Mouse (Mus musculus): Measurements from ENCODE around the gene Nfya. TPM values are rescaled to one million over a fixed set of nuclear protein-coding genes. Genes with fewer than 3 reads are reported as not detected.

The Nfya gene
- polyA plus RNA-seq, 1 experiment from 2014 or later, result 25.4 TPM

DNA sequence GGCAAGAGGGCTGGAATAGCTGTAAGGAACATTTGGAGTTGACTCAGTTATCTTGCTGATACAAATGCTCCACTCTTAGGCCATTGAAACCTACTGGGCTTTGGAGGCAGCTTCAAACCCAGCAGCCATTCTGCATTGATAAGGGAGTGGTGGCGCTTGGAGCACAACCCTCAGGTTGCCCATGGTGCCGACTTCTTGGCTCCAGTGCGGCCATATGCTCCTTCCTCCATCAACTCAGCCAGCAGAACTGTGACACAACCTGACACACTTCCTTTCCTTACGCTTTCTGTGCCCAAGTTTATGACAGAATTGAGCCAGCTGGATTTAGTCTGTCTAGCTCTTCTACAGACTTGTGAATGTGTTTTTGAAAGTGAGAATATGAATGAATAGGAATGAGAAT lies 2.6 kb downstream of the Nfya start:
- Histone ChIP-seq H3K9me3 (no peaks in the 10 kb centered on the region), H3K4me3 (peak overlapping the region; percentile 89), H3K36me3 (replicated peaks) (peaks cover 28% of the 10 kb centered on the region), H3K27me3 (replicated peaks; ENCODE audit: low read depth, poor library complexity, severe bottlenecking) (no peaks in the 10 kb centered on the region), H3K27ac (replicated peaks) (peak overlapping the region; percentile 99), H3K4me1 (peaks cover 28% of the 10 kb centered on the region)
- no peak for DNase-seq (ENCODE audit: low spot score)
- WGBS, result 87% methylated on average over 4 of the region's 4 CpGs

GRCm38 (mm10) chr17:48404706-48405105 lies 5.0 kb downstream of the Nfya start:
- DNase-seq (ENCODE audit: low spot score), result no peak
- peaks cover 32% of the 10 kb centered on the region for H3K36me3 ChIP-seq (replicated peaks)
- no peak overlapping the region for H3K27ac ChIP-seq (replicated peaks)
- no peaks in the 10 kb centered on the region for H3K27me3 ChIP-seq (replicated peaks; ENCODE audit: low read depth, poor library complexity, severe bottlenecking)
- no peaks in the 10 kb centered on the region for H3K9me3 ChIP-seq
- WGBS, result 81% methylated on average over 1 of the region's 1 CpGs
- H3K4me3 ChIP-seq, result no peak overlapping the region
- peaks cover 14% of the 10 kb centered on the region for H3K4me1 ChIP-seq

GRCm38 (mm10) chr17:48403848-48404247 lies 5.9 kb downstream of the Nfya start:
- 91% methylated on average over 2 of the region's 2 CpGs for WGBS
- H3K27me3 ChIP-seq (replicated peaks; ENCODE audit: low read depth, poor library complexity, severe bottlenecking), result no peaks in the 10 kb centered on the region
- no peak for DNase-seq (ENCODE audit: low spot score)
- H3K36me3 ChIP-seq (replicated peaks), result peaks cover 41% of the 10 kb centered on the region
- no peak overlapping the region for H3K27ac ChIP-seq (replicated peaks)
- peaks cover 14% of the 10 kb centered on the region for H3K4me1 ChIP-seq
- no peaks in the 10 kb centered on the region for H3K9me3 ChIP-seq
- H3K4me3 ChIP-seq, result no peak overlapping the region

DNA sequence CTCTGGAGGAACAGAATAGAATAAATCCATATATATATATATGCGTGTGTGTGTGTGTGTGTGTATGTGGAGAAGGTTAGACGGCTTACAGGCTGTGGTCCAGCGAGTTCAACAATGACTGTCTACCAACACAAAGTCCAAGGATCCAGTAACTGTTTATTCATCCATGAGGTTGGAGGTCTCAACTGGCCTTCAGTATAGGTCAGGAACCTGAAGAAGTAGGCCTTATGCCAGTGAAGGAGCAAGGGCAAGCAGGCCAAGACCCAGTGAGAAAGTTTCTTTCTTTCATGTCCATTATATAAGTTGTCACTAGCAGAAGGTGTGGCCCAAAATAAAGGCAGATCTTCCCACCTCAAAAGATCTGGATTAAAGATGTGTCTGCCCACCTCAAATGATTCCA lies 7.0 kb downstream of the Nfya start:
- no peaks in the 10 kb centered on the region for H3K9me3 ChIP-seq
- H3K4me3 ChIP-seq, result no peak overlapping the region
- 93% methylated on average over 3 of the region's 3 CpGs for WGBS
- peaks cover 8% of the 10 kb centered on the region for H3K4me1 ChIP-seq
- no peak overlapping the region for H3K27ac ChIP-seq (replicated peaks)
- DNase-seq (ENCODE audit: low spot score), result no peak
- H3K36me3 ChIP-seq (replicated peaks), result peaks cover 51% of the 10 kb centered on the region
- no peaks in the 10 kb centered on the region for H3K27me3 ChIP-seq (replicated peaks; ENCODE audit: low read depth, poor library complexity, severe bottlenecking)

GRCm38 (mm10) chr17:48401710-48402109 lies 8.0 kb downstream of the Nfya start:
- DNase-seq (ENCODE audit: low spot score), result no peak
- 87% methylated on average over 4 of the region's 4 CpGs for WGBS
- H3K36me3 ChIP-seq (replicated peaks), result peaks cover 59% of the 10 kb centered on the region

GRCm38 (mm10) chr17:48392616-48393015 lies 17.1 kb downstream of the Nfya start:
- DNase-seq (ENCODE audit: low spot score), result no peak
- Histone ChIP-seq H3K4me1 (no peaks in the 10 kb centered on the region), H3K4me3 (no peak overlapping the region), H3K9me3 (no peaks in the 10 kb centered on the region), H3K27me3 (replicated peaks; ENCODE audit: low read depth, poor library complexity, severe bottlenecking) (no peaks in the 10 kb centered on the region), H3K27ac (replicated peaks) (no peak overlapping the region), H3K36me3 (replicated peaks) (peaks cover 100% of the 10 kb centered on the region)
- WGBS, result 92% methylated on average over 3 of the region's 3 CpGs

More at GRCm38 (mm10) chr17:48401710-48402109, 8.0 kb downstream of the Nfya start:
- no peaks in the 10 kb centered on the region for H3K4me1 ChIP-seq
- no peaks in the 10 kb centered on the region for H3K27me3 ChIP-seq (replicated peaks; ENCODE audit: low read depth, poor library complexity, severe bottlenecking)
- H3K4me3 ChIP-seq, result no peak overlapping the region
- no peaks in the 10 kb centered on the region for H3K9me3 ChIP-seq
- no peak overlapping the region for H3K27ac ChIP-seq (replicated peaks)

GRCm38 (mm10) chr17:48391446-48391845 lies 18.3 kb downstream of the Nfya start:
- Histone ChIP-seq H3K27me3 (replicated peaks; ENCODE audit: low read depth, poor library complexity, severe bottlenecking) (no peaks in the 10 kb centered on the region), H3K4me1 (no peaks in the 10 kb centered on the region), H3K9me3 (no peaks in the 10 kb centered on the region), H3K27ac (replicated peaks) (no peak overlapping the region), H3K4me3 (no peak overlapping the region), H3K36me3 (replicated peaks) (peaks cover 100% of the 10 kb centered on the region)
- DNase-seq (ENCODE audit: low spot score), result no peak
- WGBS, result 91% methylated on average over 5 of the region's 5 CpGs

GRCm38 (mm10) chr17:48389442-48389841 lies 20.3 kb downstream of the Nfya start:
- Histone ChIP-seq H3K27ac (replicated peaks) (no peak overlapping the region), H3K27me3 (replicated peaks; ENCODE audit: low read depth, poor library complexity, severe bottlenecking) (no peaks in the 10 kb centered on the region), H3K4me1 (no peaks in the 10 kb centered on the region), H3K4me3 (no peak overlapping the region), H3K9me3 (no peaks in the 10 kb centered on the region), H3K36me3 (replicated peaks) (peaks cover 89% of the 10 kb centered on the region)
- no peak for DNase-seq (ENCODE audit: low spot score)
- WGBS, result 96% methylated on average over 5 of the region's 5 CpGs

DNA sequence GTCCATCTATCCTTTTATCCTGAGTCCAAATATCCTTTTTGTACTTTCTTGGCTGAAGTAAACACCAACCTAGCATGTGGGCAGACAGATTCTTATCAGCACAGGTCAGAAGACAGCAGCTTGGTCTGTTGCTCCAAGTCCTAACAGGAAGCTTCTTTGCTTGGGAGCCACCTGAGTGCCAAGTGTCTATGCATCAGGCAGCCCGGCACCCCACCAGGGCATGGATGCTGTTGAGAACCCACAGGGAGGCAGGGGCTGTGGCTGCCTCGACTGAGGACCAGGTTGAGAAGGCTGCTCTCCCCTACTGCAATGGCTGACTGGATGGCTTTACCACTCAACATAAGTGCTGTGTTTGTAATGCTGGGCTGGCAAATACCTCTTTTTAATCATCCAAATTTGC lies 21.0 kb downstream of the Nfya start:
- H3K4me1 ChIP-seq, result no peaks in the 10 kb centered on the region
- no peak overlapping the region for H3K27ac ChIP-seq (replicated peaks)
- no peaks in the 10 kb centered on the region for H3K9me3 ChIP-seq
- no peak for DNase-seq (ENCODE audit: low spot score)
- H3K36me3 ChIP-seq (replicated peaks), result peaks cover 81% of the 10 kb centered on the region
- H3K4me3 ChIP-seq, result no peak overlapping the region
- no peaks in the 10 kb centered on the region for H3K27me3 ChIP-seq (replicated peaks; ENCODE audit: low read depth, poor library complexity, severe bottlenecking)
- WGBS, result 94% methylated on average over 2 of the region's 2 CpGs

DNA sequence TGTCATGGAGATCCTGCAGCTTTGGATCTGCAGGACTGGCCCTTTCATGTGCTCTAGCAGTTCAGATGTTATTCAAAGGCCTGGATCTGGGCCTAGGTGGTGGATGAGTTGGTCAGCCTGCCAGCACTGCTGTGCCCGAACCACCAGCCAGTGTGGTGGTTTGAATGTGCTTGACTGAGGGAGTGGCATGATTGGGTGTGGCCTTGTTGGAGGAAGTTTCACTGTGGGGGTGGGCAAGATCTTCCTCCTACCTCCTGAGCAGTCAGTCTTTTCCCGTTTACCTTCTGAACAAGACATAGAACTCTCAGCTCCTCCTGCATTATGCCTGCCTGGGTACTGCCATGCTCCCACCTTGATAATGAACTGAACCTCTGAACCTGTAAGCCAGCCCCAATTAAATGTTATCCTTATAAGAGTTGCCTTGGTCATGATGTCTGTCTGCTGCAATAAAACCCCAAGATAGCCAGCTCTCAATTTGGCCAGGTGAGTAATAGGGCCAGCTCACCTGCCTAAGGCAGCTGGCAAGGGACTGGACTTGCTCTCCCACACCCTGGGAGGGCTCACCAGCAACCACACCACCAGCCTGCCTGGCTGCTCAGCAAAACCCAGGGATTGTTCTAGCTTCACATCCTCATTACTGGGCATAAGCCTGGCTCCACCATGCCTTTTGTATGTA lies 23.8 kb downstream of the Nfya start:
- H3K27me3 ChIP-seq (replicated peaks; ENCODE audit: low read depth, poor library complexity, severe bottlenecking), result no peaks in the 10 kb centered on the region
- no peaks in the 10 kb centered on the region for H3K4me1 ChIP-seq
- no peak overlapping the region for H3K27ac ChIP-seq (replicated peaks)
- peaks cover 54% of the 10 kb centered on the region for H3K36me3 ChIP-seq (replicated peaks)
- no peaks in the 10 kb centered on the region for H3K9me3 ChIP-seq
- no peak for DNase-seq (ENCODE audit: low spot score)
- 85% methylated on average over 2 of the region's 2 CpGs for WGBS
- H3K4me3 ChIP-seq, result no peak overlapping the region

- H3K9me3 ChIP-seq, result no peaks in the 10 kb centered on the region
- no peak overlapping the region for H3K27ac ChIP-seq (replicated peaks)
- no peak overlapping the region for H3K4me3 ChIP-seq
- H3K4me1 ChIP-seq, result no peaks in the 10 kb centered on the region
- H3K27me3 ChIP-seq (replicated peaks; ENCODE audit: low read depth, poor library complexity, severe bottlenecking), result no peaks in the 10 kb centered on the region
- H3K36me3 ChIP-seq (replicated peaks), result no peaks in the 10 kb centered on the region
- DNase-seq (ENCODE audit: low spot score), result no peak
These were observed 30.7 kb downstream of the Nfya start for GRCm38 (mm10) chr17:48379050-48379449.

DNA sequence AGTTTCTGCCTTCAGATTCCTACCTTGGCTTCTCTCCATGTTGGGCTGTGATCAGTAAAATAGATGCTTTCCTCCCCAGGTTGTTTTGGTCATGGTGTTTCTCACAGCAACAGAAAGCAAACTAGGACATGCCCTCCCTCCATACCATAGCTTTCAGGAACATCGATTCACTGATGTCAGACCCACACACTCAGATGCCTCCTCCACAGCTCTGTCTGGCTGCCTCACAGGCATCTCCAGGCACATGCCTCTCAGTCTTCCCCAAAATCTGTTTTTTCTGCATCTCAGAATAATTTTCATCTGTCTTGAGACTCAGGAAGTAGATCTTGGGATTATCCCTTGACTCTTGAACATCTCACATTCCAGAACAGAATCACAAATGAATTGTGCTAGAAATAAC lies 33.6 kb downstream of the Nfya start:
- Histone ChIP-seq H3K36me3 (replicated peaks) (no peaks in the 10 kb centered on the region), H3K4me1 (no peaks in the 10 kb centered on the region)

GRCm38 (mm10) chr17:48372987-48373386 lies 36.7 kb downstream of the Nfya start:
- 63% methylated on average over 8 of the region's 8 CpGs for WGBS
- Histone ChIP-seq H3K9me3 (no peaks in the 10 kb centered on the region), H3K27me3 (replicated peaks; ENCODE audit: low read depth, poor library complexity, severe bottlenecking) (no peaks in the 10 kb centered on the region), H3K4me1 (no peaks in the 10 kb centered on the region), H3K27ac (replicated peaks) (no peak overlapping the region), H3K4me3 (no peak overlapping the region), H3K36me3 (replicated peaks) (no peaks in the 10 kb centered on the region)
- no peak for DNase-seq (ENCODE audit: low spot score)

More for the DNA sequence above, 33.6 kb downstream of the Nfya start:
- Histone ChIP-seq H3K27me3 (replicated peaks; ENCODE audit: low read depth, poor library complexity, severe bottlenecking) (no peaks in the 10 kb centered on the region), H3K4me3 (no peak overlapping the region), H3K9me3 (no peaks in the 10 kb centered on the region), H3K27ac (replicated peaks) (no peak overlapping the region)
- WGBS, result 95% methylated on average over 1 of the region's 1 CpGs
- DNase-seq (ENCODE audit: low spot score), result no peak
